Mouse (Mus musculus): ENCODE measurements around the gene Sept8. TPM values are rescaled to one million over a fixed set of nuclear protein-coding genes. Genes with fewer than 3 reads are reported as not detected.
A peak's percentile ranks its signal among the peaks of the same experiment; 100 is the strongest.

Sept8 gene
- total RNA-seq, 2 experiments from 2014 or later, result 111 to 124 TPM

DNA sequence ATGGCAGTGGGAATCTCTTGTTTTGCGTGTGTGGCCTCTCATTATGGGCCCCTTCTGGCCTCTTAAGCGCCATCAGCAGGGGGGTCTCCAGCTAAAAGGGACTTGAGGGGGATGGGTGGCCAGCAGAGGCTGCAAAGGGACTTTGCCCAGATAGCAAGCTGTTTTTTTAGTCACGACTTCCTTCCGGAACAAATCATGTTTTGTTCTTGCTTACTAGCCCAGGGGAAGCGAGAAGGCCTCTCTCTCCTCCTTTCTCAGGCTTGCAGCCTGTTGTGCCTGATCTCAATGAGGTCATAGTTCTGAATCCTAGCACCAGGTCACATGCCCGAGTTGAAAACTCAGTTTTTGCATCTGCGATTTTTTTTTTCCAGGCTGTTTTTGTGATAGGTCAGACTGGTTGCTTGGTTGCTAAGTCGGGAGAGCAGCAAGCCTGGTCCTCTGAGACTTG lies 27.1 kb upstream of the Sept8 start:
- no peak for DNase-seq (ENCODE audit: extremely low spot score in 1 of 2, low spot score in 2 of 2)
- intact Hi-C loops (cut with DNase I), result no loop called here

DNA sequence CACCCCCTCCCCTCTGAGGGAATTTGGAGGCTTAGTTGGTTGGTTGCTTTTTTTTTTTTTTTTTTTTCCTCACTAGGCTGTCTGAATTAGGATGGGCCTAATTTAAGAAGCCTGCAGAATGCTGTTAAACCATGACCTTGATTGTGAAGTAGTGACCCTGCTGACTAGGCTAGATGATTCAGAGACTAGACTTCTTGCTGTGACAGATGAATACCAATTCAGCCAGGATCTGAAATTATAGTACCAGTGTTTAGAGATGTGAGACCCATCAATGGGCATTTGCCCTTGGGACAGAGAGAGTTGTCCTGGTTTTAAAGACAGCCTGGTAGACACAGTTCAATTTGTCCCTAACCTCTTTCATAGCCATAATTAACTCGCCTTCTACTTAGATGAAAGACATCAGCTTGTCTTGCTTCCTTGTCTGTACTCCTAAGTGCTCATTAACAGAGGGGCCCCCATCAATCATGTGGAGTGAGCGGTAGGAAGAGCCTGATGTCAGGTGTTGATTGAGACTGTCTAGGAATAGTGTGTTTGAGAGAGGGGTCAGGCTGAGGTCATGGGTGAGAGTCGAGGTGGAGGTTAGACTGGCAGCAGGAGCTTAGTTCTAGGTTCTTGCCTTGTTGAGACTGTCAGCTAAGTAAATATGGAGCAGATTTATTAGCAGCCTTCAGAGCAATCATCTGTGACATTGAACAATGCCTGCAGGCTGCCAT lies 25.7 kb upstream of the Sept8 start:
- intact Hi-C loops (cut with DNase I), result no loop called here
- DNase-seq (ENCODE audit: extremely low spot score in 1 of 2, low spot score in 2 of 2), result no peak

DNA sequence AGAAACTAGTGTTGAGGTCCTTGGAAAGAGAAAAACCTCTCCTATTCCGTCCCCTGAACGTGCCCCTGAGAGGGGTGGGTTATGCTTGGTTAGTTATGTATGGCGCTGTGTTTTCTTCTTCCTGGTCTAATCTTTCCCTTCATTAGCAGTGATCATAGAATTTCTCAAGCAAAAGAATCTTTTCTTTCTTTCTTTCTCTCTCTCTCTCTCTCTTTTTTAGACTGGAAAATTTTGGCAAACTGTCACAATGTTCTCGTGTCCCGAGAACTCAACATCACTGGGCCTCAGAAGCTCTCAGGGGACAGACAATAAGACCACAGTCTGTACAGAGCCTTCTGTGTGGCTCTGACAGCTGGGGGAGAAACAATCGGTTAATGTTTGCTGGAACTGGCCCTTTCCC lies 23.6 kb upstream of the Sept8 start:
- intact Hi-C loops (cut with DNase I), result no loop called here
- DNase-seq (ENCODE audit: extremely low spot score in 1 of 2, low spot score in 2 of 2), result no peak

DNA sequence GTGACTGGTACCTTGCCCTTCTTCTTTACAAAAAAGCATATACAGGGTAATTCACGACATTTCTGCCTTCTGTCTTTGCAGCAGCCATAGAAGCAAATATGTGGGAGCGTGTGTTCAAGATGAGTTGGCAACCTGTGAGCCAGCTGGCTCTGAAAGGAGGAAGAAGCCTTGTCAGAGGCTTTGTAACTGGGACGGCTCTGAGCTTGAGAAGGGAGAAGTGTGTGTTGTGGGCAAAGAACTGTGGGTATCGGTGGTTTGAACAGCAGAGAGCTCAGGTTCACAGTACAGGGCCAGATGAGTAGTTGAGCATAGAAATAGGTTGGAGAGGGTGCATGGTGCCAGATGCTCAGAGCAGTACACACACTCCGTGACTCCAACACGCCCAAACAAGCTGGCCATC lies 22.1 kb upstream of the Sept8 start:
- intact Hi-C loops (cut with DNase I), result no loop called here

DNA sequence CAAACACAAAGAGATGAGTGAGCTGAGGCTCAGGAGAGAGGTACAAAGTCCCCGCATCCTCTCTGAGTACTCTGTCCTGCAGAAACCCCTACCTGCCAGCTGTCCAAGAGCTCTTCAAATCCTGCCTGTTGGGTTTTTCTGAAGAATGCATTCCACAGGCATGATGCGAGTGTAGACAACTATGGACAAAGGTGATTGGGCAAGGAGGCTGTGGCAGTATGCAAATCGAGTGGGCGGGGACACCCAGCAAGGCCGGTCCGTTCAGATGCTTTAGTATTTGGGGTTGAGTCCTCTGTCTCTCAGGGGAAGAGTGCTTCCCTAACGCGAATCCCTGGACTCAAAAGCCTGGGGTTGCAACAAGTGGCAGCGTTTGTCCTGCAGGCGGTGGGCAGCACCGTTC lies 18.5 kb upstream of the Sept8 start:
- intact Hi-C loops (cut with DNase I), result no loop called here

More for the DNA sequence above, 22.1 kb upstream of the Sept8 start:
- DNase-seq (ENCODE audit: extremely low spot score in 1 of 2, low spot score in 2 of 2), result no peak

DNA sequence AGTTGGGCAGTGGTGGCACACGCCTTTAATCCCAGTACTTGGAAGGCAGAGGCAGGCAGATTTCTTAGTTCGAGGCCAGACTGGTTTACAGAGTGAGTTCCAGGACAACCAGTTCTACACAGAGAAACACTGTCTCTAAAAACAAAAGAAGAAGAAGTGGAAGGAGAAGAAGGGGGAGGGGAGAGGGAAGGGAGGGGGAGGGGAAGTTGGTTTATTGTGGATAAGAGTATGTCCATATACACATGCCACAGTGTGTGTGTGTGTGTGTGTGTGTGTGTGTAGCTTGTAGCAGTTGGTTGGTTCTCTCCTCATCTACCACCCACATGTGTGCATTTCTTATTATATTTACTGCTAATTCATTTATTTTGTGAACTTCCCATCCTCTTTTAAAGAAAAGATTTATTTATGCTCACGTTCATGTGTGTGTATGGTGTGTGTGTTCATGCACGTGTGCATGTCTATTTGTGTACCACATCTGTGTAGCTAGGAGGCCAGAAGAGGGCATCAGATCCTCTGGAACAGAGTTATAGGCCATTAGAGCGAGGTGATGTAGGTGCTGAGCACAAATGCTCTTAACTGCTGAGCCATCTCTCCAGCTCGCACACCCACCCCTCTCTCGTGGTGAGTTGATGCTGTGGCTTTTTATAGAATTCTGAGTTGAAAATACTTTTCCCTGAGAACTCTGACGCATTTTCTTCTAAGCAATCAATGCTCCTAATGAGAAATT lies 16.9 kb upstream of the Sept8 start:
- no peak for DNase-seq (ENCODE audit: extremely low spot score in 1 of 2, low spot score in 2 of 2)
- intact Hi-C loops (cut with DNase I), result no loop called here

More for the DNA sequence above, 18.5 kb upstream of the Sept8 start:
- DNase-seq (ENCODE audit: extremely low spot score in 1 of 2, low spot score in 2 of 2), result no peak

DNA sequence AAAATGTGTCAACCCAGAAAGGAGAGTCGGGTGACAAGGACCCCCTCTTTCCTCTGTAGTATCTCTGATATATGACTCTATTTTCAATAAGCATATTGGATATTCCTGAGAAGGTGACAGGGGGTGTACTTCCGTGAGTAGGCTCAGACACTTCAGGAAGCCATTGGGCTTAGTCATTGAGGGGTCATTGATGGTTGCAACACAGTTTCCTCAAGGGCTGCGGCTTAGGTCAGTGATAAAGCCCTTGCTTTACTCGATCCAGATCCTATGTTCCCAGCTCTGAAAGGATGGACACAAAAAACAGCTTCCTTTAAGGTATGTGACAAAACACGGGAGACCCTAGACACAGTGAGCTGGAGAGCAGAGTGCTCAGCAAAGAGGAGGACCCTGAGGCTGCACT lies 15.3 kb upstream of the Sept8 start:
- intact Hi-C loops (cut with DNase I), result no loop called here
- DNase-seq (ENCODE audit: extremely low spot score in 1 of 2, low spot score in 2 of 2), result no peak

DNA sequence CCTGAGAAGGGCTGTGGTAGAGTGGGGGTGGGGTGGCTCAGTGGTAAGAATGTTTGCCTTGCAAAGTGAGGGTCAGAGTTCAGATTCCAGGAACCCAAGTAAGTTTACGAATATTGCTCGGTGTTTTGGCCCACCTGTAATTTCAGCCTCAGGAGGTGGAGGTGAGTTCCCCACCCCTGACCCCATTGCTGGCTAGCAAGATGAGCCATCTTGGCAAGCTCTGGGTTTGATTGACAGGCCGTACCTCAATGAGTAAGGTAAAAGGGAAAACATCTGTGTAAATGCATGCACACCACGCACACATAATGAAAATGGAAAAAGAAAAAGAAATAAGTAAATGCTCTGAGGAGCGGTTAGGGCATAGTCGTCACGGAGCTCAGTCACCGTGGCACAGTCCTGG lies 14.7 kb upstream of the Sept8 start:
- intact Hi-C loops (cut with DNase I), result no loop called here

DNA sequence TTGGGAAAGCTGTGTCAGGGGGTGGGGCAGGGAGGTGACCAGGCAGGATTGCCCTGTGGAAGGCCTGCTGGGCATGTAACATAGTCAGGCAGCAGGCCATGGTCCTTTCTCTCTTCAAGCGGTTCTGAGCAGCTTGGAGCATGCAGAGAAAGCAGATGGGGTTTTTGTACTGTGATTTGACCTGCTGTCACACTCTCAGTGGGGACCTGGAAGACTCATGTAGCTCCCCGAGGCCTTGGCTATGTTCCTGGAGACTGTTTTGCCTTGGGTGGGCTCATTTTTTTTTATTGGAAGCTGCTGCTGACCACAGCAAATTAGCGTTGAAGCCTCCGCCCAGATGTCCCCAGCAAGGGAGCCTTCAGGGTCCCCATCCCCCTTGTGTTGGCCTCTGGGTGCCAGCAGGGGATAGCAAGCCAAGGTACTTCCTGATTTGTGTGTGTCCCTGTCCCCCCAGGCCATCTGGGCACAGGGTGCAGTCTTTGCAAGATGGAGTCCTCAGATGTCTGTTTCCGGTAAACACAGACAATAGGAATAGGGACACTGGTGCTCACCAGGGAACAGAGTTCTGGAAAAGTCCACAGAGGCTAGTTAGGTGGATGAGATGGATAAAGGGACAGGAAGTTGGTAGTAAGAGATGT lies 13.9 kb upstream of the Sept8 start:
- intact Hi-C loops (cut with DNase I), result no loop called here
- DNase-seq (ENCODE audit: extremely low spot score in 1 of 2, low spot score in 2 of 2), result peak in 1 of 2 experiments; percentile 52

More for the DNA sequence above, 14.7 kb upstream of the Sept8 start:
- DNase-seq (ENCODE audit: extremely low spot score in 1 of 2, low spot score in 2 of 2), result no peak

DNA sequence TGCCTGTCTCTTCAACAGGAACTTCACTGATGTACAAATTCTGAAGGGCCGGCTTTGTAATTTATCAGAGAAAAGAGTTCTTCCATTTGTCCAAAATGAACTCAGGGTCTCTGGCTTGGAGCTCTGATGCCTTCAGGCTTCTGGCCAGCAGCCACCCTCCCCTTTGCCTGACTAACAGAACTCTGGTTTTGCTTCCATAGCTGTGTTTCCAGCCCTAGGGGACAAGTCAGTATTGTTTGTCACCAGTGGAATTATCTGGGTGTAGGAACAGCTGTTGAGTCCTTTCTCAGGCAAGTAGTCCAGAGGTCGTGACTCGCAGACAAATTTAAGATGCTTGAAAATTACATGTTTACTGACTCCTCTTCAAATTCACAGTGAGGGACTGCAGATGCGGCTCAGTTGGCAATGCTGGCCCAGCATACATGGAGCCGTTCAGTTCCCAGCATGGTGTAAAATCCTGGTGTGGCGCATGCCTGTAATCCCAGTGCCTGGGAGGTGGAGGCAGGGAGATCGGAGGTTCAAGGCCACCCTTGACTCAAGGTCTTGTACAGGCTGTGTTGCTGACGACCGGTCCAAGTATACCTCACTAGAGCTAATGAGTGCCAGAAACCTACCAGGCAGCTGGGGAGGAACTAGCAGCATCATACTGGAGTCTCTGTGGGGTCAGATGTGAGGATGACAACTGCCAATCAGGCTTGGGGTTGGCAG lies 11.8 kb upstream of the Sept8 start:
- intact Hi-C loops (cut with DNase I), result no loop called here
- no peak for DNase-seq (ENCODE audit: extremely low spot score in 1 of 2, low spot score in 2 of 2)

DNA sequence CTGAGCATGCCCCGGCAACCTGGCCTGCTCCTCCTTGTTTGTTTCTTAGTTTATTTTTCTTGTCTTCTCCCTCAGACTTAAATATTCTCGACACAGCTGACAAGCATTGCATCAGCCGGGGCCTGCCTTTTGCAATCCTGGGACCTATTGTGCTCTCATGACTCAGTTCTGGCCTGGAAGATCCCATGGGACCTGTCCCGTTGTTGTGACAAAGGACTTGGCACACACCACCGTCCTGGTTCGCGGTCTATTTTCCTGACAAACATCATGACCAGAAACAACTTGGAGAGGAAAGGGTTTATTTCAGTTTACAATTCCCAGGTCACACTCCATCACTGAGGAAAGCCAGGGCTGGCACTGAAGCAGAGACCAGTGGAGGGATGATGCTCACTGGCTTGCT lies 10.9 kb upstream of the Sept8 start:
- intact Hi-C loops (cut with DNase I), result no loop called here
- no peak for DNase-seq (ENCODE audit: extremely low spot score in 1 of 2, low spot score in 2 of 2)

DNA sequence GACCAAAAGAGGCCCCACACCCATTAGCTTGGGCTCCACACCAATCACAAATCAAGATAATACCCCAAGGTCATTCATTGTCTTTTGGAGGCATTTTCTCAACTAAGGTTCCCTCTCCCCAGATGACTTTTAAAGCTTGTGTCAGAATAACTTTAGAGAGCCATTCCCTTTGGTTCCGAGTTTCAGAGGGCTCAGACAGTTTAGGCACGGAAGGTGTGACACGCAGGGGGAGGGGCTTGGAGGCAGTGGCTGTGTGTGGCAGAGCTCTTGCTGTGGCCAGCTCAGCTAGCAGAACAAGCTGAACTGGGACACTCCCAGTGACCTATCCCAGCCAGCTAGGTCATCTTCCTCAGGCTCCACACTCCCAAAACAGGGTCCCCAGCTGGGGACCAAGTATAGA lies 10.5 kb upstream of the Sept8 start:
- intact Hi-C loops (cut with DNase I), result no loop called here
- DNase-seq (ENCODE audit: extremely low spot score in 1 of 2, low spot score in 2 of 2), result no peak

DNA sequence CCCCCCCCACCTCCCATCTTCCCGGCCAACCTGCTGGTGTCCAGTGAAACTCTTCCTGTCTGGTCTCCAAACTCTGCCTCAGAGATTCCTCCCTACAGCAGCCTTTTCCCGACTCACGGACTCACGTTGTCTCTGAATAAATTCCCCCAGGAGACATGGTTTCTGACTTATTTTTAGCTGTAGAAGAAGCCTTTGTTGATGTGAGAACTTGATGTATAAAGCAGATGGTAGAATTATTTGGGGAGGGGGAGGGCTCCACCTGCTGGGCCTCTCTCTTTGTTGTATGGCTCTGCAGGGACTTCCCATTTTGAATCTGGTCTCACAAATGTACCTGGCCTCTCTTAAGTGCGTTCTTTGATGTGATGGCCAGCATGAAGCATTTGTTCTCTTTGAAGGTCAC lies 8.7 kb upstream of the Sept8 start:
- intact Hi-C loops (cut with DNase I), result no loop called here

DNA sequence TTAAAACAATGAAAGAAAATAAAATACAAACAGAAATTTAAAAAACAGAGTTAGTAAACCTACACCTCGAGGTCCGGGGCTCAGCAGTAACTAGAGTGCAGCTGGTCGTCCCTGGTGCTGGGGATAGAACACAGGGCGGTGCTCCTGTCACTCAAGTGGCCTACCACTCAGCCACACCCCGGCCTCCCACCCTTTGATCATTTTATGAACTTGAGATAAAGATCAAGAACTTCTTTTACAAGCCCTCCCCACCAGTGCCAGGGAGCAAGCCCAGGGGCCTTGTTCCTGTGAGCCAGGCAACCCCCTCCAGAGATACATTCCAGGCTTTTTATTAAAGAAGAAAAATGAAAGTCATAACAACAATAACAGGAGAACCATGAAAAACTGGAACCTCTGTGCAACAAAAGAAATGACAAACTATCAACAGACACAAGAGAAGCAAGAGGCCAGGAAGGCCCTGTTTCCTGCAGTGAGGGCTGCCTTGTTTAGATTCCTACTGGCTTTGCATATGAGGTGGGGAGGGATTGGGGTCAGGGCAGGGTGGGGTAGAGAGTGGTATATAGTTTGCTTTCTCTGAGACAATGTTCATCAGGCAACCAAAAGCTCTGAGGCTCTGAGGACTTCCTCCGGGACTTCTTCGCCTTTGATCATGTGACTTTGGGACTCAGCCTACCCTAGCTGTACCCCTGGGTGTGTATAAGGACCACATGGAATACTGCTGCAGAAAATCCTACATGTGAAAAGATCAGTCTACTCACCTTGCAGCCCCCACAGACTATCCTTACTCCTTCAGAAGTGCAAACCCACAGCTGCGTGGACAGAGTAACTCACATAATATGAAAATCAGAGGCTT lies 2.1 kb upstream of the Sept8 start:
- no peak for DNase-seq (ENCODE audit: extremely low spot score in 1 of 2, low spot score in 2 of 2)
- intact Hi-C loops (cut with DNase I), result no loop called here

More for the DNA sequence above, 8.7 kb upstream of the Sept8 start:
- no peak for DNase-seq (ENCODE audit: extremely low spot score in 1 of 2, low spot score in 2 of 2)

DNA sequence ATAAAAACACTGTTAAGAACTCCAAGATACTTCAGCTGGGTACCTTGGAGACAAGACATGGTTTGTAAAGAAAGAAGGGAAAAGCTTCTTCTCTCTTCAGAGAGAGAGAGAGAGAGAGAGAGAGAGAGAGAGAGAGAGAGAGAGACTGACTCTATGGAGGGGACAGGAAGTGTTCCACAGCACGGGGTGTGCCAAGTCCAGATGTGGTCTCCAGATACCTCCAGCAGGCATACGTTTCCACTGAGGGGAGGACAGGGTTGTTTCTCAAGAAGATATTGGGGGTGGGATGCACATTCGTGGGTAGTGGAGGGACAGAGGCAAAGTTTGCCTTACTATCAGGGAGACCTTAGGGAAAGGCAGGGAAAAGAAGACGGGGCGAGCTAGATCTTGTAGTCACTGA lies 298 bp upstream of the Sept8 start:
- intact Hi-C loops (cut with DNase I), result no loop called here
- no peak for DNase-seq (ENCODE audit: extremely low spot score in 1 of 2, low spot score in 2 of 2)

DNA sequence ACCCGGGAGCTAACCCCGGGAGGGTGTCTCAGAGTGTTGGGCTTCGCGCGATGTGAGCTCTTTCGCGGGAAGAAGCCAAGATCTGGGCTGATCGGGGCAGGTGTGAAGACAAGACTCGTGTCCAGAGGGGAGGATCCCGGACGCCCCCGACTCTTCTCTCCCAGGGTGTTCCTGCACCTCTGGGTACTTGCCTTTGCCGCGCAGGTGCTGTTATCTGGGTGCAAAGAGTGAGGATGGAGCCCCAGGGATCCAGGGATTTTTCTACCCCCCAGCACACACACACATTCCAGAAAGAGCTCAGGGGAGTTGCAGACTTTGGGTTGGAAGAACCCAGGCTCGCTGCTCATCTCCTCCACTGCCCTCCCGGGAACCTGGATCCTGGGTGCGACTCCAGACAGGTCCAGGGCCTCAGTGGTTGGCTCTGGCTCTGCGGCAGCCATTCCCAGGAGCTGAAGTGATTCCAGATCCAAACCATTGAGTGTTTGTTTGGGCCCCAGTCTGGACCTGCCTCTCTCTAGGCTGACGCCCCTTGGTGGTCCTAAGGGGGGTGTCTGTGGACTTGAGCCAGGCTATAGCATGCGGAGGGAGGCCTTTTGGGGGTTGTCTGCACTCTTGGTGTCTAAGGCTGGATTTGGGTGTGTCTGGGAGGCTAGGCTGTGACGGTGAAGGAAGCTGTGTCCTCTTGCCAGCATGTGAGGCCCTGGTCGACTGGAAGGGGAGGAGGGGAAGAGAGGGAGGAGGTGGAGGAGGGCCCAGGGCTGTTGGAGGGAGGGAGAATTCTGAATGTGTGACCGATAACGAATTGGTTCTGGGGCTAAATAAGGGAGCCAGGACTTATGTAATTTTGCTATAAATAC lies 1.3 kb downstream of the Sept8 start:
- intact Hi-C loops (cut with DNase I), result loop anchor here (2.0 kb wide), 1 partner anchor 46 kb away; no protein-coding TSS in a partner anchor
- DNase-seq (ENCODE audit: extremely low spot score in 1 of 2, low spot score in 2 of 2), result peak; percentile 70 to 77

DNA sequence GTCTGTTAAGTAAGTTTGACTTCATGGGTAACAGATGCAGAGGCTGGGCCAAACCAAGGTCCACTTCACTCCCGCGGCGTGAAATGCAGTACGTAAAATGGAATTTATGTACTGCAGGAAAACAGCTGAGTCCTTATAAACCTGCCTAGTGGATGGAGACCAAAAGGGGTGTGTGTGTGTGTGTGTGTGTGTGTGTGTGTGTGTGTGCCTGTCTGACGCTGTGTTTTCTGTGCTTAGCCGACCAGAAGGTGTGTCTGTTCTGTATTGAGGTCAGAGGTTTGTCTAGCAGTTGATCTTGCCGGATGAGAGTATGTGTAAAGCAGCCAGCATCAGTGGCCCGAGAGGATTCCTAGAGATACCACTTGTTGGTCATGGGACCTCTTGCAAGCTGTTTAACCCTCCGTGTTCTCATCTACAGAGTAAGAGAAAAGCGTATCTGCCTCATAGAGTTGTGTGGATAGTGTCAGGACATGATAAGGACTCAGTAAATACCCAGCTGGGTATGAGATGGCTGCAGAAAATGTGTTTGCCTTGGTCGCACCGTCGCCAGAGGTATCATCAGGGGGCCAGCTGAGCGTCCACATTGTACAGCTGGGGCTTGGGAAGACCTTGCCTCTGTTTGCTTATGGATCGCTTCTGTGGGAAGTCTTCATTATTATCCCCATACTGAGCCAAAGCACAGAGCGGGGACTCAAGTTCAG lies 2.2 kb downstream of the Sept8 start:
- no peak for DNase-seq (ENCODE audit: extremely low spot score in 1 of 2, low spot score in 2 of 2)
- intact Hi-C loops (cut with DNase I), result loop anchor here (2.0 kb wide), 1 partner anchor 46 kb away; no protein-coding TSS in a partner anchor

Measured in left cerebral cortex, postnatal 10 days (tissue).